Mouse (Mus musculus) MEL (cell line): Measurements from ENCODE around the gene Dctn1. TPM values are rescaled to one million over a fixed set of nuclear protein-coding genes. Genes with fewer than 3 reads are reported as not detected.

Experiments used
- DNase-seq: peaks from one replicate; pipeline ENCODE4 v3.0.0; 2011; ENCODE audit warnings: low read depth, low spot score
- H3K27ac ChIP-seq: 2 replicates; pipeline ENCODE4 v1.5.1; 2012; ENCODE audit warnings: low read depth, mild to moderate bottlenecking, control low read depth, low read length, moderate library complexity; ENCODE audit not compliant: control insufficient read depth
- H3K27me3 ChIP-seq, 2 experiments: fragments of 150-350 bp in 1 of 2; sonication (generic) in 1 of 2; 2 replicates each; pipeline ENCODE4 v1.6.1; 2012; ENCODE audit warnings: low read length in 2 of 2, mild to moderate bottlenecking in 2 of 2, improper control_type of control experiment in 1 of 2, moderate library complexity in 1 of 2; ENCODE audit not compliant: insufficient read depth in 2 of 2, control insufficient read depth in 1 of 2
- H3K36me3 ChIP-seq, 2 experiments: 2 replicates each; pipeline ENCODE4 v1.6.1; 2012 to 2014; ENCODE audit warnings: low read length in 2 of 2, improper control_type of control experiment in 1 of 2, inconsistent platforms in 1 of 2, mild to moderate bottlenecking in 1 of 2; ENCODE audit not compliant: insufficient read depth in 2 of 2, control insufficient read depth in 1 of 2
- H3K4me1 ChIP-seq, 2 experiments: fragments of 150-350 bp in 1 of 2; sonication (generic) in 1 of 2; 2 replicates each; pipeline ENCODE4 v1.6.1; 2012; ENCODE audit warnings: low read length in 2 of 2, improper control_type of control experiment in 1 of 2, mild to moderate bottlenecking in 1 of 2; ENCODE audit not compliant: insufficient read depth in 2 of 2, control insufficient read depth in 1 of 2
- H3K4me3 ChIP-seq, 2 experiments: fragments of 150-350 bp in 1 of 2; sonication (generic) in 1 of 2; 2 replicates each; pipeline ENCODE4 v1.5.1; 2012; ENCODE audit warnings: low read depth in 2 of 2, low read length in 2 of 2, mild to moderate bottlenecking in 2 of 2, moderate library complexity in 2 of 2, control low read depth in 1 of 2, improper control_type of control experiment in 1 of 2; ENCODE audit not compliant: control insufficient read depth in 1 of 2, insufficient read depth in 1 of 2
- H3K79me2 ChIP-seq: 2 replicates; pipeline ENCODE4 v1.6.1; 2012; ENCODE audit warnings: mild to moderate bottlenecking, low read length, moderate library complexity; ENCODE audit not compliant: control insufficient read depth, poor library complexity, insufficient read depth
- H3K9ac ChIP-seq: 2 replicates; pipeline ENCODE4 v1.6.1; 2012; ENCODE audit warnings: low read depth, mild to moderate bottlenecking, control low read depth, low read length, moderate library complexity; ENCODE audit not compliant: control insufficient read depth, poor library complexity, severe bottlenecking
- H3K9me3 ChIP-seq: fragments of 150-350 bp; sonication (generic); replicated peaks from 2 replicates; pipeline ENCODE4 v1.6.1; 2012; ENCODE audit warnings: mild to moderate bottlenecking, low read length, improper control_type of control experiment, moderate library complexity; ENCODE audit not compliant: insufficient read depth
- CHD1 ChIP-seq: IDR thresholded peaks from 2 replicates; pipeline ENCODE4 v1.6.1; 2012; ENCODE audit warnings: low read depth, mild to moderate bottlenecking, inconsistent platforms, low read length, improper control_type of control experiment
- CTCF ChIP-seq, 3 experiments: IDR thresholded peaks in 2 of 3; conservative IDR thresholded peaks in 1 of 3; 2 replicates each; pipeline ENCODE4 v1.5.1; 2011 to 2012; ENCODE audit warnings: low read length in 3 of 3, low read depth in 2 of 3, mild to moderate bottlenecking in 2 of 3, improper control_type of control experiment in 1 of 3, inconsistent platforms in 1 of 3, mixed read lengths in 1 of 3, moderate library complexity in 1 of 3; ENCODE audit not compliant: control insufficient read depth in 1 of 3, insufficient read depth in 1 of 3, poor library complexity in 1 of 3, severe bottlenecking in 1 of 3
- E2F4 ChIP-seq: IDR thresholded peaks from 2 replicates; pipeline ENCODE4 v1.6.1; 2011; ENCODE audit warnings: low read depth, low read length, improper control_type of control experiment, borderline replicate concordance
- ELF1 ChIP-seq: IDR thresholded peaks from 2 replicates; pipeline ENCODE4 v1.6.1; 2014; ENCODE audit warnings: low read depth, mild to moderate bottlenecking, inconsistent platforms, low read length, improper control_type of control experiment, moderate library complexity
- EP300 ChIP-seq, 2 experiments: IDR thresholded peaks; 2 replicates each; pipeline ENCODE4 v1.6.1; 2011; ENCODE audit warnings: improper control_type of control experiment in 2 of 2, low read length in 2 of 2, low read depth in 1 of 2, mild to moderate bottlenecking in 1 of 2
- MYC ChIP-seq: IDR thresholded peaks from 2 replicates; pipeline ENCODE4 v1.6.1; 2011; ENCODE audit warnings: low read depth, mild to moderate bottlenecking, low read length, improper control_type of control experiment, moderate library complexity
- NRF1 ChIP-seq: IDR thresholded peaks from 2 replicates; pipeline ENCODE4 v1.6.1; 2014; ENCODE audit warnings: low read depth, mild to moderate bottlenecking, inconsistent platforms, low read length, improper control_type of control experiment, moderate library complexity; ENCODE audit not compliant: poor library complexity, insufficient read depth, severe bottlenecking
- POLR2A ChIP-seq, 2 experiments: IDR thresholded peaks; 2 replicates each; pipeline ENCODE4 v1.6.1; 2011 to 2012; ENCODE audit warnings: low read length in 2 of 2, mild to moderate bottlenecking in 2 of 2, control low read depth in 1 of 2, improper control_type of control experiment in 1 of 2, low read depth in 1 of 2, moderate library complexity in 1 of 2; ENCODE audit not compliant: control insufficient read depth in 1 of 2, insufficient read depth in 1 of 2, poor library complexity in 1 of 2
- RAD21 ChIP-seq: IDR thresholded peaks from 2 replicates; pipeline ENCODE4 v1.6.1; 2011; ENCODE audit warnings: mild to moderate bottlenecking, low read depth, low read length, improper control_type of control experiment
- SMC3 ChIP-seq: IDR thresholded peaks from 2 replicates; pipeline ENCODE4 v1.6.1; 2011; ENCODE audit warnings: low read depth, low read length, improper control_type of control experiment
- TAL1 ChIP-seq: IDR thresholded peaks from 2 replicates; pipeline ENCODE4 v1.6.1; 2012; ENCODE audit warnings: mild to moderate bottlenecking, inconsistent platforms, low read length, moderate library complexity, mixed read lengths
- TBP ChIP-seq: IDR thresholded peaks from 2 replicates; pipeline ENCODE4 v1.8.0; 2011; ENCODE audit warnings: low read depth, low read length, improper control_type of control experiment
- TCF12 ChIP-seq: IDR thresholded peaks from 2 replicates; pipeline ENCODE4 v1.6.1; 2014; ENCODE audit warnings: low read depth, mild to moderate bottlenecking, inconsistent platforms, low read length, improper control_type of control experiment, moderate library complexity
- USF1 ChIP-seq: IDR thresholded peaks from 2 replicates; pipeline ENCODE4 v1.6.1; 2014; ENCODE audit warnings: low read depth, mild to moderate bottlenecking, inconsistent platforms, low read length, improper control_type of control experiment, moderate library complexity
- USF2 ChIP-seq, 2 experiments: IDR thresholded peaks; 2 replicates each; pipeline ENCODE4 v1.6.1; 2011 to 2012; ENCODE audit warnings: improper control_type of control experiment in 2 of 2, low read length in 2 of 2, borderline replicate concordance in 1 of 2, inconsistent platforms in 1 of 2, low read depth in 1 of 2, mild to moderate bottlenecking in 1 of 2; ENCODE audit not compliant: insufficient read depth in 1 of 2
- ZC3H11A ChIP-seq: IDR thresholded peaks from 2 replicates; pipeline ENCODE4 v1.6.1; 2012; ENCODE audit warnings: low read depth, mild to moderate bottlenecking, inconsistent platforms, low read length, improper control_type of control experiment
- ZMIZ1 ChIP-seq: IDR thresholded peaks from 2 replicates; pipeline ENCODE4 v1.6.1; 2012; ENCODE audit warnings: low read depth, mild to moderate bottlenecking, inconsistent platforms, low read length, improper control_type of control experiment, moderate library complexity
- ZNF384 ChIP-seq: IDR thresholded peaks from 2 replicates; pipeline ENCODE4 v1.6.1; 2012; ENCODE audit warnings: low read depth, mild to moderate bottlenecking, inconsistent platforms, low read length, improper control_type of control experiment
- polyA plus RNA-seq, 2 experiments: library from polyadenylated mRNA; stranded (reverse) in 1 of 2; unstranded in 1 of 2; fragments of >175 nt in 1 of 2; fragments of >200 nt in 1 of 2; gene quantifications; 2 replicates each; pipeline versions ENCODE4 v1.2.1 to v1.2.4; 2012; ENCODE audit warnings: low replicate concordance in 2 of 2, low read depth in 1 of 2; ENCODE audit not compliant: insufficient read length in 2 of 2, insufficient read depth in 1 of 2, missing spikeins in 1 of 2
- total RNA-seq: library from RNA; depleted of rRNA; stranded (reverse); fragments of 300-350 nt; gene quantifications from 2 replicates; pipeline ENCODE4 v1.2.3, GENCODE M21; 2012

Dctn1 gene
- total and polyA plus RNA-seq, 3 experiments, result 23.3 to 81.9 TPM; not detected in 1

- TF ChIP-seq E2F4, result no peak
- TF ChIP-seq EP300 (IDR thresholded peaks at IDR 0.05; ENCODE audit: low read depth in 1 of 2, low read length in 2 of 2), result no peak
- TF ChIP-seq, all 39 proteins: peak for 15
Measured at GRCm38 (mm10) chr6:83124851-83125312, 40.8 kb upstream of the Dctn1 start (continued).

- TF ChIP-seq TCF12, result no peak
- no peak for TF ChIP-seq POLR2A (IDR thresholded peaks at IDR 0.05; ENCODE audit: control insufficient read depth in 1 of 2, insufficient read depth in 1 of 2, low read depth in 1 of 2, low read length in 2 of 2, poor library complexity in 1 of 2)
- peak; percentile 60; the same call in 1 of the 2 replicates for TF ChIP-seq CHD1
- no peak for TF ChIP-seq TAL1
- TF ChIP-seq NRF1, result no peak
- peak; percentile 1; the same call in 1 of the 2 replicates for TF ChIP-seq ZC3H11A
- TF ChIP-seq TBP, result no peak
- TF ChIP-seq ZMIZ1, result 0 out of 2 replicates have a peak, but pooled peaks have one; percentile 33
- no peak for TF ChIP-seq ZNF384
- TF ChIP-seq USF2 (IDR thresholded peaks at IDR 0.05; ENCODE audit: borderline replicate concordance in 1 of 2, insufficient read depth in 1 of 2, low read depth in 1 of 2, low read length in 2 of 2), result no peak
- no peak for DNase-seq
- no peaks in the 10 kb centered on the region for H3K27me3 ChIP-seq
- peak within 1 kb of the TSS; percentile 92 for H3K9ac ChIP-seq
- peak within 1 kb of the TSS; percentile 76 to 96 for H3K4me3 ChIP-seq
- H3K9me3 ChIP-seq, result no peaks in the 10 kb centered on the region
- peaks cover 20% of the 10 kb centered on the region for H3K79me2 ChIP-seq
- peaks cover 0 to 18% of the 10 kb centered on the region in 2 experiments; a peak in 2 of 4 replicates for H3K36me3 ChIP-seq
- peak within 1 kb of the TSS; percentile 81 for H3K27ac ChIP-seq
- H3K4me1 ChIP-seq, result peaks cover 0 to 11% of the 10 kb centered on the region in 2 experiments; a peak in 2 of 4 replicates
Measured at GRCm38 (mm10) chr6:83125331-83125730, 40.4 kb upstream of the Dctn1 start, which contains the start of gene Ino80b. Gene Ino80b, minus strand, starts transcription at chr6:83125431.

GRCm38 (mm10) chr6:83127419-83127818 lies 38.3 kb upstream of the Dctn1 start:
- Histone ChIP-seq H3K27me3 (no peaks in the 10 kb centered on the region), H3K4me3 (no peak overlapping the region), H3K4me1 (peaks cover 0 to 17% of the 10 kb centered on the region in 2 experiments; a peak in 3 of 4 replicates), H3K9ac (no peak overlapping the region), H3K27ac (no peak overlapping the region), H3K36me3 (peaks cover 0 to 16% of the 10 kb centered on the region in 2 experiments; a peak in 2 of 4 replicates), H3K79me2 (peaks cover 11% of the 10 kb centered on the region)
- no peak for DNase-seq
- TF ChIP-seq ZC3H11A (0 out of 2 replicates have a peak, but pooled peaks have one; percentile 8), EP300 (IDR thresholded peaks at IDR 0.05; ENCODE audit: low read depth in 1 of 2, low read length in 2 of 2) (no peak), ELF1 (no peak), CTCF (IDR thresholded peaks at IDR 0.05 in 2 of 3, conservative IDR thresholded peaks at IDR 0.05 in 1 of 3; ENCODE audit: control insufficient read depth in 1 of 3, insufficient read depth in 1 of 3, low read depth in 2 of 3, low read length in 3 of 3, poor library complexity in 1 of 3, severe bottlenecking in 1 of 3) (peak; percentile 30 to 56 (median 46)), USF1 (no peak), MYC (peak; percentile 72; the same call in 1 of the 2 replicates), RAD21 (peak; percentile 1; the same call in 1 of the 2 replicates), TAL1 (no peak), SMC3 (peak; percentile 32)
- TF ChIP-seq, all 39 proteins: peak for 5
- no peaks in the 10 kb centered on the region for H3K9me3 ChIP-seq
